Mouse (Mus musculus) hindbrain, embryonic 13.5 days (tissue): ENCODE results near the gene Serpina9. TPM values are rescaled to one million over a fixed set of nuclear protein-coding genes. Genes with fewer than 3 reads are reported as not detected.

Source experiments
- ATAC-seq: fragments of 200-750 bp; cut with Nextera tagmentation; 2 replicates; pipeline ENCODE4 v1.8.0; 2017; ENCODE audit warnings: moderate TSS enrichment; ENCODE audit not compliant: low FRiP score
- H3K27ac ChIP-seq: fragments of 300-500 bp; sonication (generic); 2 replicates; pipeline ENCODE4 v1.5.1; 2015; ENCODE audit warnings: inconsistent platforms, mild to moderate bottlenecking, moderate library complexity
- H3K27me3 ChIP-seq: fragments of 300-500 bp; sonication (generic); 2 replicates; pipeline ENCODE4 v1.6.1; 2015; ENCODE audit warnings: mild to moderate bottlenecking, inconsistent platforms
- H3K36me3 ChIP-seq: fragments of 300-500 bp; sonication (generic); 2 replicates; pipeline ENCODE4 v1.6.1; 2015; ENCODE audit warnings: mild to moderate bottlenecking, inconsistent platforms
- H3K4me1 ChIP-seq: fragments of 300-500 bp; sonication (generic); replicated peaks from 2 replicates; pipeline ENCODE4 v1.6.1; 2015; ENCODE audit warnings: inconsistent platforms
- H3K4me2 ChIP-seq: fragments of 300-500 bp; sonication (generic); 2 replicates; pipeline ENCODE4 v1.6.1; 2015; ENCODE audit warnings: inconsistent platforms, mild to moderate bottlenecking, moderate library complexity
- H3K4me3 ChIP-seq: fragments of 300-500 bp; sonication (generic); 2 replicates; pipeline ENCODE4 v1.5.1; 2015; ENCODE audit warnings: mild to moderate bottlenecking, inconsistent platforms
- H3K9ac ChIP-seq: fragments of 300-500 bp; sonication (generic); 2 replicates; pipeline ENCODE4 v1.6.1; 2015; ENCODE audit warnings: mild to moderate bottlenecking, inconsistent platforms
- H3K9me3 ChIP-seq: fragments of 300-500 bp; sonication (generic); 2 replicates; pipeline ENCODE4 v1.6.1; 2016; ENCODE audit warnings: inconsistent platforms
- WGBS: fragments of 180-500 bp; shearing (Covaris S2); methylation state at CpG from one replicate; pipeline ENCODE4 v1.1.7; 2015; 5-methylcytosine and 5-hydroxymethylcytosine counted together
- polyA plus RNA-seq: library from polyadenylated mRNA; unstranded; fragments of >200 nt; fragmentation: Nextera tagmentation; extraction: Ambion mirVana; gene quantifications from 2 replicates; pipeline ENCODE4 v1.2.1, GENCODE M21; 2015

Serpina9 gene
- polyA plus RNA-seq, 1 experiment from 2014 or later: not detected

DNA sequence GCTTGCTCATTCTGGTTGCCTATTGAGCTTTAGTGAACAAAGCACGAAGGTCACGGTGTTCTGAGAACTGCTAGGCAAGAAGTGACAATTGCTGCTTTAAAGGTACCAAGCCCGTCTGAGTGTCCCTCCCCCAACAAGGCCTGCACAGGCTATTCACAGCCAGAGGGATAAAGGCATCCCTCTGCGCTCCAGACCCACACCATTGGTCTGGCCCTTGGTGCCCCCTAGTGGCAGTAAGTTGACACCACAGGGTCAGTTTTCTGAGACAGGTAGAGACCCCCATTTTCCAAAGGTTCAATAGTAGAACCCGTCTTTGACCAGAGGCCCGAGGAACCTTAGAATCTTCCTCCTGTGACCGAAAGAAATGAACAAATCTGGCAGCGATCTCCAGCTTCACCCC lies 16.4 kb upstream of the Serpina9 start:
- no peak overlapping the region for H3K9ac ChIP-seq
- no peak overlapping the region for H3K27ac ChIP-seq
- no peaks in the 10 kb centered on the region for H3K4me1 ChIP-seq
- no peak for ATAC-seq
- H3K27me3 ChIP-seq: no peaks in the 10 kb centered on the region
- H3K9me3 ChIP-seq: no peaks in the 10 kb centered on the region
- 51% methylated on average over 8 of the region's 8 CpGs for WGBS
- no peak overlapping the region for H3K4me2 ChIP-seq
- no peaks in the 10 kb centered on the region for H3K36me3 ChIP-seq
- H3K4me3 ChIP-seq: no peak overlapping the region

GRCm38 (mm10) chr12:104015280-104015679 lies 1.7 kb upstream of the Serpina9 start:
- H3K36me3 ChIP-seq: no peaks in the 10 kb centered on the region
- H3K4me1 ChIP-seq: no peaks in the 10 kb centered on the region
- WGBS: 81% methylated on average over 3 of the region's 3 CpGs
- no peaks in the 10 kb centered on the region for H3K27me3 ChIP-seq
- no peak overlapping the region for H3K4me2 ChIP-seq
- no peak overlapping the region for H3K9ac ChIP-seq
- H3K9me3 ChIP-seq: no peaks in the 10 kb centered on the region
- H3K4me3 ChIP-seq: no peak overlapping the region
- no peak for ATAC-seq
- no peak overlapping the region for H3K27ac ChIP-seq

DNA sequence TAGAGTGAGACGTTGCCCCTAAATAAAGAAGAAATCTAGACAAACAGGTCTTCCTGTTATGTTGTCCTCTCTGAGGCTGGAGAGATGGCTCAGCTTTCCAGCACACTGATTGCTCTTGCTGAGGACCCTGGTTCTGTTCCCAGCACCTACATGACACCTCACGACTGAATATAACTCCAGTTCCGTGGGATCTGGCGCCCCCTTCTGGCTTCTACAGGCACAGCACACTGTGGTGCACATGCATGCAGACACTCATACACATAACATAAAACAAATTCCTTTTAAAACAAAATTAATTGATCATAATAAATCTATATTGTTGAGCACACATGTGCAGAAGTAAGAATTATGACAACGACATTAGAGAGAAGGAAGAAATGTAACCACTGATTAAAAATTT lies 8.9 kb downstream of the Serpina9 start:
- Histone ChIP-seq H3K27me3 (no peaks in the 10 kb centered on the region), H3K4me3 (no peak overlapping the region), H3K4me2 (no peak overlapping the region), H3K9me3 (no peaks in the 10 kb centered on the region), H3K9ac (no peak overlapping the region), H3K27ac (no peak overlapping the region), H3K36me3 (no peaks in the 10 kb centered on the region), H3K4me1 (no peaks in the 10 kb centered on the region)
- no peak for ATAC-seq
- 87% methylated on average over 5 of the region's 5 CpGs for WGBS

DNA sequence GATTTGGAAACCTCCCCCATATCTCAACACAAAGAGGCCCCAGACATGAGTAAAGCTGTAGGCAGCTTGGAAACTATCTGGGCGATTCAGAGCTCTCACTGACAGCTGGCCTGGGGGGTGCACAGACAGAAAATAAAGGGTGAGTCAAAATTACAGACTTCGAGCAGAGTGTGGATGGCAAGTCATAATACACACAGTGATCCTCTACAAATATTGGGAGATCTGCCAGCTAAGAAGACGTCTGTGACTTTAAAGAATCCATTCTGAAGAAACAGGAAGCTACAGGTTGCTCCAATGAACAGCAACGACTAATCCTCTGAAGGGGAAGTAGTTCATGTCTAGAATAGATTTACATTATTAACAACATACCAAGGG lies 10.3 kb downstream of the Serpina9 start:
- Histone ChIP-seq H3K4me3 (no peak overlapping the region), H3K9me3 (no peaks in the 10 kb centered on the region), H3K4me2 (no peak overlapping the region), H3K9ac (no peak overlapping the region), H3K36me3 (no peaks in the 10 kb centered on the region), H3K27ac (no peak overlapping the region), H3K4me1 (no peaks in the 10 kb centered on the region), H3K27me3 (no peaks in the 10 kb centered on the region)
- WGBS: 75% methylated on average over 4 of the region's 4 CpGs
- no peak for ATAC-seq

DNA sequence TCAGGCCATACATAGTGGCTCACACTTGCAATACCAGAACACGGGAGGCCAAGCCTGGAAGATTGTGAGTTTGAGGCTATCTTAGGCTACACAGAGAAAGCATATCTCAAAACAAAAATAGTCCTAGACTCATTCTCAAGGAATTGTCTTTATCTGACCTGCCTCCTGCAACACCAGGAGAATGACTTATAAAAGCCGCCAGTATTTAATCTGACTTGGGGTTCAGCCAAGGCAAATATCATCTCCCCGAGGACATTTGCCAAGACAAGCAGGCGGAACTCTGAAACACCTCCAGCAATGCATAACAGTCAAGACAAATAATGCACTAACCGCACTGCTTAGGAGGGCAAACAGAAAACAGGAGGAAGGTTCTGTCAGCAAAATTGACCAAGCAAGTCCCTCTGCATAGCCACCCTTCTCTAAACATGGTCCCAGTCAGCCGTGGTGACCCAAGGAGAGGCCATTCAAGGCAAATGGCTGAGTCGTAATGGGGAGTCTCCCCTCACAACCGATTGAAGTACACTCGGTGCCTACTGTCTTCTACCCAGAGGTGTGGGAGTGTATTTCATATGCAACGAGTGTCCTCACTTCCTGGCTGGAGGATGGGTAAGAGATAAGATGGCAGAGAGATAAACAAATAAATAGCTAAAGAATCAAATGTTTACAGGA lies 10.9 kb downstream of the Serpina9 start:
- Histone ChIP-seq H3K36me3 (no peaks in the 10 kb centered on the region), H3K4me1 (no peaks in the 10 kb centered on the region), H3K27me3 (no peaks in the 10 kb centered on the region), H3K4me2 (no peak overlapping the region), H3K4me3 (no peak overlapping the region), H3K9ac (no peak overlapping the region), H3K27ac (no peak overlapping the region), H3K9me3 (no peaks in the 10 kb centered on the region)
- no peak for ATAC-seq
- 85% methylated on average over 10 of the region's 10 CpGs for WGBS

DNA sequence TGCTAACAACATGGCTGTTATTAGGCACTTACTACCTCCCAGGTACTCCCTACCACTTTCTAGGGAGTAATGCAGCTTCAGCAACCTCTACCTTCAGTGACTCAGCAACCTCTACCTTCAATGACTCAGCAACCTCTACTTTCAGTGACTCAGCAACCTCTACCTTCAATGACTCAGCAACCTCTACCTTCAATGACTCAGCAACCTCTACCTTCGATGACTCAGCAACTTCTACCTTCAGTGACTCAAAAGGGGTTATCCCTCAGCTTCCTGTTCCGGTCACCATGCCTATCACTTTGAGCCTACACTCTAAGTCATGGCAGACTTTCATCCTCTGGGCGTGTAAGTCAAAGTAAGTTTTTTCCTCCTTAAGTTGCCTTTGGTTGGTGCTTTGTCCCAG lies 13.0 kb downstream of the Serpina9 start:
- Histone ChIP-seq H3K27ac (no peak overlapping the region), H3K9ac (no peak overlapping the region), H3K27me3 (no peaks in the 10 kb centered on the region), H3K9me3 (no peaks in the 10 kb centered on the region), H3K4me1 (no peaks in the 10 kb centered on the region), H3K36me3 (no peaks in the 10 kb centered on the region), H3K4me3 (no peak overlapping the region), H3K4me2 (no peak overlapping the region)
- 89% methylated on average over 3 of the region's 3 CpGs for WGBS
- ATAC-seq: no peak

DNA sequence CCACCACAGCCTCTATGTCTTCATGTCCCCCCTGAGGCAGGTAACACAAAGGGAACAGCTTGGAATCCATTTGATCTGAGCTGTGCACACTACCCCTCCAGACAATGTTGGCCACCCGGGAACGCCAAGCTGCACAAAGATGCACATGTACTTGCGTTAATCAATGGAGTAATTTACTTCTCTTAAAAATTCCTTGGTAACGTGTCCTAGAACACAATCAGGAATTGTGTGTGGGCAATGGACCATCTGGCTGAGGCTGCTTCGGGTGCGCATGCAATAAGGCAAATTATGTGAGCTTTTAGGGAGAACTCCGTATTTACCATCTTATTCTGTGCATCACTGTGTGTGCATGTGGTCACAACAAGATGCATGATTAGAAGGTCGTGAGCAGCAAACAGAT lies 13.9 kb downstream of the Serpina9 start:
- H3K27me3 ChIP-seq: no peaks in the 10 kb centered on the region
- H3K4me3 ChIP-seq: no peak overlapping the region
- no peaks in the 10 kb centered on the region for H3K36me3 ChIP-seq
- ATAC-seq: no peak
- H3K9me3 ChIP-seq: no peaks in the 10 kb centered on the region
- H3K4me2 ChIP-seq: no peak overlapping the region
- H3K4me1 ChIP-seq: no peaks in the 10 kb centered on the region
- 71% methylated on average over 8 of the region's 8 CpGs for WGBS
- no peak overlapping the region for H3K27ac ChIP-seq
- H3K9ac ChIP-seq: no peak overlapping the region

DNA sequence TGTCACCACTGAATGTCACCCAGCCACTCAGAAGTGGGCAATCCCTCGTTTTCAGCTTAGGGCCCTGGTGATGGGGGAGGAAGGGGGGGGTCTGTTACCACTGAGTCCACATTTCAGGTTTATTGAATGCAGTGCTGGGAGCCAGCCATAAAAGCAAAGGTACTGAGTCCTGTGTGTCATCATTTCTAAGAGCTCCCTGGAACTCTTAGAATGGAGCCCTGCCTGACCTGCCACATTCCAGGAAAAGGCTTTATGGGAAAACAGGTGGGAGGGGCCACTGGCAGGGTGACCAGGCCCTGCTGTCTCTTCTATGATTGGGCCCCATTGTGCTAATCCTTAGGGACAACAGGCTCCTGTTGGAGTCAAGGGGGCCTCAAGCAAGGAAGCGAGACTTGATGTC lies 17.0 kb downstream of the Serpina9 start:
- Histone ChIP-seq H3K9me3 (no peaks in the 10 kb centered on the region), H3K4me3 (no peak overlapping the region), H3K4me2 (no peak overlapping the region), H3K27me3 (no peaks in the 10 kb centered on the region), H3K27ac (no peak overlapping the region), H3K9ac (no peak overlapping the region), H3K4me1 (no peaks in the 10 kb centered on the region), H3K36me3 (no peaks in the 10 kb centered on the region)
- ATAC-seq: no peak
- WGBS: 64% methylated on average over 2 of the region's 2 CpGs

DNA sequence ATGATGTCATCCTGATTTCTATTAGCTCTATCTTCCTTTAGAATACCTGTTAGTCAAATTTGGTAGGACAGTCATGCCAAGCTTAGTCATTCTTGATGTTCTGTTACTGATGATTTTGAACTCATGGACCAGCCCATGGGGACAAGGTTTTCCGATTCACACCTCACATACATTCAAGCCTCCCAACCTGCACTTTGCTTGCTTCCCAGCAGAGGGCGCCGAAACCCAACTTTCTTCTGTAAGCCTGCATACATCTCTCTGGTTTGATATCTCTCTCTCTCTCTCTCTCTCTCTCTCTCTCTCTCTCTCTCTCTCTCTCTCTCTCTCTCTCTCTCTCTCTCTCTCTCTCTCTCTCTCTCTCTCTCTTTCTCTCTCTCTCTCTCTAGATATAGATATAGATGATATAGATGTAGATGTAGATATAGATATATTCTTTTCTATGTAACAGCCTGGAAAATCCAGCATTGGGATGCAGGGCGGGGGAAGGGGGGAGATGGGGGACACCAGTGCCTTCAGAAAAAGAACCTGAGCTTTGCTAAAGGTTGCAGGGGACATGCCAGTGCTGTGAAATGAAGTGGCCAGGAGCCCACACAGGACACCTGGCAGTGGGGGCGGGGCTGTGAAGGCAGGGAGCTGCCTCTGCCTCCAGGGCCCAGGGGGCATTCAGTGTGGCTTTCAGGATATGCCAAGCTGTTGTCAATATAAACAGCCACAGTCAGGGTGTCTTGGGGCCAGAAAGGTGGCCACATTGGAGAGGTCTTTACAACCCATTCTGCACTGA lies 18.1 kb downstream of the Serpina9 start:
- 42% methylated on average over 5 of the region's 5 CpGs for WGBS
- H3K36me3 ChIP-seq: no peaks in the 10 kb centered on the region
- no peaks in the 10 kb centered on the region for H3K9me3 ChIP-seq
- H3K4me1 ChIP-seq: no peaks in the 10 kb centered on the region
- no peak overlapping the region for H3K4me2 ChIP-seq
- no peak overlapping the region for H3K9ac ChIP-seq
- no peaks in the 10 kb centered on the region for H3K27me3 ChIP-seq
- ATAC-seq: peak; percentile 38
- H3K27ac ChIP-seq: no peak overlapping the region
- no peak overlapping the region for H3K4me3 ChIP-seq

DNA sequence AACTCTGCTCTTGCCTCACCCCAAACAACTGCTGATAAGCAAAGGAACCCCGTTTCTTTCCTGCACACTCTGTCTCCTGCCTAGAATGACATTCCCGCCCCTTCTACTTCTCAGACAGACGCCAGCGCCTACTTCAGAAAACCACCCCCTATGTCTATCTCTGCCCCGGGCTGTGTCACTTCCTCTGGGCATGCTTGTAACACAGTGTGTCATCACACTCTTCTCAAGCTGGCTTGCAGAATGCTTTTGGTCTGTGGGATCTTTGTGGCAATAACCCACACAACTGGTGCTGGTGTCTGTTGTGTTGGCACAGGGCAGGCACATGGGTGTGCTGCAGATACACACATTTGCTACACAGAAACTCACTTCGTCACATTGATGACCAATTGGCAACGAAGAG lies 20.6 kb downstream of the Serpina9 start:
- H3K9me3 ChIP-seq: no peaks in the 10 kb centered on the region
- no peak for ATAC-seq
- no peak overlapping the region for H3K4me2 ChIP-seq
- no peak overlapping the region for H3K9ac ChIP-seq
- WGBS: 88% methylated on average over 7 of the region's 7 CpGs
- H3K4me3 ChIP-seq: no peak overlapping the region
- no peaks in the 10 kb centered on the region for H3K36me3 ChIP-seq
- H3K4me1 ChIP-seq: no peaks in the 10 kb centered on the region
- H3K27me3 ChIP-seq: no peaks in the 10 kb centered on the region
- H3K27ac ChIP-seq: no peak overlapping the region

DNA sequence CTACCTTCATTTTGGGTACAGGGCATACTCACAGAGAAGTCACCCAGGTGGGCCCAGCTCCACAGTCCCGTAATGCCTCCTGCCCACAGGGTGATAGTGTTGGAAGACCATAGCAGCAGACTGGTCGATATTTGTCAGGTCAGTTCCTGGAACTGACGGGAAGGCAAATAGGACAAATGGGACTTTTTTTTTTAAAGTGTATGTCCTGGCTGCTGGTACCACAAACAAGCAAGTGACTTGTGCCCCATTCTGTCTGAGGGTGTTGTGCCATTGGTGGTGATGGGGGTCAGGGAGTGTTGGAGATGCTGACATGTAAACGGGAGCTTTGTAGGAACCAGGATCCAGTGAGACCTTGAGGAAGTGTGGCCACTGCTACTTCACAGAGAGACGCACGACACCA lies 23.7 kb downstream of the Serpina9 start, which contains the start of gene Serpina11:
Gene Serpina11, minus strand, starts transcription at position 101 of the 400 bp plus-strand sequence.
- 93% methylated on average over 6 of the region's 6 CpGs for WGBS
- no peaks in the 10 kb centered on the region for H3K27me3 ChIP-seq
- no peak within 1 kb of the TSS for H3K4me3 ChIP-seq
- H3K36me3 ChIP-seq: no peaks in the 10 kb centered on the region
- H3K4me1 ChIP-seq: no peaks in the 10 kb centered on the region
- H3K27ac ChIP-seq: no peak within 1 kb of the TSS
- H3K9ac ChIP-seq: no peak within 1 kb of the TSS
- no peak for ATAC-seq
- H3K9me3 ChIP-seq: no peaks in the 10 kb centered on the region
- no peak within 1 kb of the TSS for H3K4me2 ChIP-seq

- WGBS: 74% methylated on average over 2 of the region's 2 CpGs
- H3K27ac ChIP-seq: no peak overlapping the region
- ATAC-seq: no peak
- no peaks in the 10 kb centered on the region for H3K27me3 ChIP-seq
- no peak overlapping the region for H3K4me2 ChIP-seq
- no peak overlapping the region for H3K4me3 ChIP-seq
- no peaks in the 10 kb centered on the region for H3K36me3 ChIP-seq
- H3K9ac ChIP-seq: no peak overlapping the region
- H3K9me3 ChIP-seq: no peaks in the 10 kb centered on the region
- H3K4me1 ChIP-seq: no peaks in the 10 kb centered on the region
Observed at GRCm38 (mm10) chr12:103989514-103989767, 24.1 kb downstream of the Serpina9 start.
